Mouse (Mus musculus): ENCODE results near the gene Cops7a. TPM values are rescaled to one million over a fixed set of nuclear protein-coding genes. Genes with fewer than 3 reads are reported as not detected.
A peak's percentile ranks its signal among the peaks of the same experiment; 100 is the strongest.

The Cops7a gene
- total RNA-seq (2021), result 100 to 1,000 TPM in 1 of 2 experiments, 10 to 100 TPM in 1; 99.1 to 100 TPM
- long read RNA-seq, experiment 1, transcript Cops7a-202 (8 exons, 1,328 nt), result major isoform, 17 of 200 reads
- long read RNA-seq, experiment 1, partial matches to known transcripts, result 20 of 200 reads
- long read RNA-seq, experiment 1, other reads (novel, unspliced or antisense), result 159 of 200 reads
- long read RNA-seq, experiment 2, transcript Cops7a-202 (8 exons, 1,328 nt), result major isoform, 7 of 185 reads
- long read RNA-seq, experiment 2, partial matches to known transcripts, result 12 of 185 reads
- long read RNA-seq, experiment 2, other reads (novel, unspliced or antisense), result 164 of 185 reads

DNA sequence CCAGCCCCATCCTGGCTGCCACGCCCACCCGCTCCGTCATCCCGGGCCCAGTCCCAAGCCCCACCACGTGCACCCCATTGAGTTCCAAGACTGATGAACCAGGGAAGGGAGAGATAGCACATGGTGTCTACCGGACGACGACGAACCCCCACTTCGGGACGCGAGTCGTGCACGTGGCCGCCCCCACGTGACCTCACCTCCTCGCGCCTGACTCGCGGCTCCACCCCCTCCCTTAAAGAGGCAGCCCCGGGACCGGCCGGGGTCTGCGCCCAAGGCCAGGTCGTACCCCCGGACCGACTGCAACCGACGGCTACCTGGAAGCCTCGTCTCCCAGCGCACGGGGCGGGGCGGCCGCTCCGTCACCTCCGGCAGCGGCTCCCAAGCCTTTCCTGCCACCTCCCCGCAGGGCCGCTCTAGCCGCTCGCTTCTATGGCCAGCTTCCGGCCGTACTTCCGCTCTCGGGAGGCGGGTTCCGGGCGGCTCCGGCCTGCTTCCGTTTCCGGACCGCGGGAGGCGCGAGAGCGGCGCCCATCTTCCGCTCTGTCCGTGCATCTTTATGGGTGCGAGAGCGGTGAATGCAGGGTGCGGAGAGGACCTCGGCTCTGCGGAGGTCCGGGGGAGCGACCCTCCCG lies at the start of gene Cops7a:
Gene Cops7a, minus strand, starts transcription at position 451 of the 632 bp plus-strand sequence.
- peak; percentile 98 for DNase-seq
- intact Hi-C loops (cut with DNase I; ENCODE audit: low total_unique reads), result no loop called here

- intact Hi-C loops (cut with DNase I; ENCODE audit: low total_unique reads), result no loop called here
- DNase-seq, result peak; percentile 90
These were observed 44.1 kb upstream of the Cops7a start for GRCm38 (mm10) chr6:125009181-125010073.

GRCm38 (mm10) chr6:125009129-125009180 lies 43.6 kb upstream of the Cops7a start, which contains the start of gene Zfp384:
Zfp384 (plus strand) TSS chr6:125009145.
- no peak for DNase-seq
- intact Hi-C loops (cut with DNase I; ENCODE audit: low total_unique reads), result no loop called here

GRCm38 (mm10) chr6:125008586-125009128 lies 43.3 kb upstream of the Cops7a start:
- intact Hi-C loops (cut with DNase I; ENCODE audit: low total_unique reads), result no loop called here

GRCm38 (mm10) chr6:125008060-125008459 lies 42.7 kb upstream of the Cops7a start:
- no peak for DNase-seq
- intact Hi-C loops (cut with DNase I; ENCODE audit: low total_unique reads), result no loop called here

More at GRCm38 (mm10) chr6:125008586-125009128, 43.3 kb upstream of the Cops7a start:
- peak; percentile 97 for DNase-seq

DNA sequence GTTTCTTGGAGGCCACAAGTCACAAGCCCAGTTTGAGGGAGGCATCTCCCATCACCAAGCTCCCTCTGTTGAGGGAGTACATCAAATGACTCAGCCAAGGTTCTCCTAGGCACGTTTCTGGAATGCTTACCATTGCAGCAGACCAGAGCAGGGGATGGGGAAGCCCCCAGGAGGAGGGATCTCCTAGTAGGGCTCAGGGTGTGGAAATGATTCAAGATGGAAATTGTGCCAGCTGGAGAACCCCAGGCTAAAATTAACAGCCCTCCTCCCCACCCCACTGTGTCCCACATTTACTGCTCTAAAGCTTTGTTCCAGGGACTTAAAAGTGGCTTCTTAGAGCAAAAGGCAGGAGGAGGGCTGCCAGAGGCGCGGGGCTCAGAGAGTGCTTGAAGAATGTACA lies 39.7 kb upstream of the Cops7a start:
- intact Hi-C loops (cut with DNase I; ENCODE audit: low total_unique reads), result no loop called here
- DNase-seq, result no peak

DNA sequence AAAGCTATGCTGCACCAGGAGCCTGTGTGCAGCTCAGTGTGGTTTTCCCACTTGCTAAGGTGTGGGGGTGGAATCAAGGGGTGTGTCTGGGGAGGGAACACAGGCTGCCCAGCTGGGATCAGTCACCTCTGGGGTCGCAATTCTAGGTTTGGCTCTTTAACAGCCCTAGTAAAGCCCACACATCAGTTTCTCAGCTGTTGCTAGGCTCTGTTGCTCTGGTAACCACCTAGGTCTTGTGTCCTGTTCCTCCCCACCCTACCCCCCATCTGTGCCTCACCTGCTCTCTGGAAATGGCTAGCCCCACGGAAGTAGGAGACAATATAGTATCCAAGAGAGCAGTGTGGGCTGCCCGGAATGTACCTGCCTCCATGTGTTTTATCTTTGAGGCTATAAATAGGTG lies 38.4 kb upstream of the Cops7a start:
- DNase-seq, result no peak
- intact Hi-C loops (cut with DNase I; ENCODE audit: low total_unique reads), result no loop called here

DNA sequence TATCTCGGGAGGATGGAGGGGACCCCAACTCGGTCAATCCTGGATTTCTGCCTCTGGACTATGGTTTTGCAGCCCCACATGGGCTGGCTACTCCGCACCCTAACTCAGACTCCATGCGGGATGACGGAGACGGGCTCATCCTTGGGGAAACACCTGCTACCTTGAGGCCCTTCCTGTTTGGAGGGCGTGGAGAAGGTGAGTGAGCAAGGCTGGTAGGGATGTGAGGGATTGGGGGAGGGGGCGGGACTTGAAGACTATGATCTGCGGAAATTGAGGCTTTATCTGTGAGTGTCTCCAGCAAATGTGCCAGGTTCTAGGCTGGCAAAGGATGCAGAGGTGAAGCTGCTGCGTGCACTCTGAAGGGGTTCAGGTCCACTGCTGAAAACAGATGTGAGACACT lies 34.2 kb upstream of the Cops7a start:
- intact Hi-C loops (cut with DNase I; ENCODE audit: low total_unique reads), result no loop called here

DNA sequence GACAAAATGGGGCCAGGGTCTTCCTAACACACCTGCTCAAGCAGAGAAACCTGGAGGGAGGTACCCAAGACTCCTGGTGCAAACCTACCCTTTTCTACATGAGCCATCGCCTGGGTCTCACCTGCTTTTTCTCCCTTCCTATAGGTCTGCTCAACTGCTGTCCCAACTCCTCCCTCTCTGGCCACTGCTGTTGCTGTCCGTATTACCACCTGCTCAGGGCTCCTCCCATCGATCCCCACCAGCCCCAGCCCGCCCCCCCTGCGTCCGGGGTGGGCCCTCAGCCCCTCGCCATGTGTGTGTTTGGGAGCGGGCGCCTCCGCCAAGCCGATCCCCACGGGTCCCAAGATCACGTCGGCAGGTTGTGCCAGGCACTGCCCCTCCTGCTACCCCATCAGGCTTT lies 33.8 kb upstream of the Cops7a start:
- intact Hi-C loops (cut with DNase I; ENCODE audit: low total_unique reads), result no loop called here

More for the DNA sequence above, 34.2 kb upstream of the Cops7a start:
- DNase-seq, result no peak

GRCm38 (mm10) chr6:124998066-124998465 lies 32.7 kb upstream of the Cops7a start:
- intact Hi-C loops (cut with DNase I; ENCODE audit: low total_unique reads), result no loop called here
- DNase-seq, result no peak

More for the DNA sequence above, 33.8 kb upstream of the Cops7a start:
- DNase-seq, result no peak

DNA sequence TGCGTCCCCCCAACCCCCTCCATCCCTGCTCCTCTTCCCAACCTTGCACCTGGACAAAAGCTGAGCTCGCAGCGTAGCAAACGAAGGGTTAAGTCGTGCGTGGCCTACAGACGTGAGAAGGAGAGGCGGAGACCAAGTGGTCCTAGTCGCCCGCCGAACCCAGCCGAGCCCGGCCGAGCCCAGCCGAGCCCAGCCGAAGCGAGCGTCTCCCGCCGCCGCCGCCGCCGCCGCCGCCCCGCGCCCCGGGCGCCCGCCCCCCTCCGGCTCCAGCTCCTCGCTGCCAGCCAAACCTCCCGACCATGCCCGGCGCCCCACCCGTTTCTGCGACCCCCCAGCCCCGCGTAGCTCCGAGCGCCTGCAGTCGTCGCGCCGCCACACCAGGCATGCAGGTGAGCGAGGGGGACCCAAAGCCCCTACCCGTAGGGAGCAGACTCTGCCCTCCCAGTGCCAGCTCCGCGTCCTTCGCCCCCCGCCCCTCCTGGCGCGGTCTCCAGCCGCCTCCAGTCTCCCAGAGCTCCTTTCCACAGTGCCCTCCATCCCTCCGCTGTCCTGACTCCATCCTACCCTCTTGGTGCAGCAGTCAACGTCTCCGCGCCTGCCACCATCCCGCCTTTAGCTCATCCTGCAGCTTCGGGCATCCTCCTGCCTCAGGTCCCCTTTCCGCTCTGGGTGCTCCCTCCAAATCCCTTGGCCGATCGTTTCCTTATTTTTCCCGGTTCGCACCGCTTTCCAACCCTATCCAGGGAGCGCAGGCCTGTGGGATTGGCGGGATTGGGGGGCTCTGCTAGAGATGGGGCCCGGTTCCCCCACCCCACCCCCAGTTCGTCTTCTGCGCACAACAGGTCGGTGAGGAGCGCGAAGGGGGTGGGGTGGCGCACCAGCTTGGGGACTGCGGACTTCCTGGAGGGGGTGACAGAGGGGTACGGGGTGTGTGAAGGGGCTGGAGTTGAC lies 31.5 kb upstream of the Cops7a start, which contains the start of gene Pianp:
Gene Pianp, plus strand, starts transcription at position 144 of the 951 bp plus-strand sequence.
- intact Hi-C loops (cut with DNase I; ENCODE audit: low total_unique reads), result no loop called here

DNA sequence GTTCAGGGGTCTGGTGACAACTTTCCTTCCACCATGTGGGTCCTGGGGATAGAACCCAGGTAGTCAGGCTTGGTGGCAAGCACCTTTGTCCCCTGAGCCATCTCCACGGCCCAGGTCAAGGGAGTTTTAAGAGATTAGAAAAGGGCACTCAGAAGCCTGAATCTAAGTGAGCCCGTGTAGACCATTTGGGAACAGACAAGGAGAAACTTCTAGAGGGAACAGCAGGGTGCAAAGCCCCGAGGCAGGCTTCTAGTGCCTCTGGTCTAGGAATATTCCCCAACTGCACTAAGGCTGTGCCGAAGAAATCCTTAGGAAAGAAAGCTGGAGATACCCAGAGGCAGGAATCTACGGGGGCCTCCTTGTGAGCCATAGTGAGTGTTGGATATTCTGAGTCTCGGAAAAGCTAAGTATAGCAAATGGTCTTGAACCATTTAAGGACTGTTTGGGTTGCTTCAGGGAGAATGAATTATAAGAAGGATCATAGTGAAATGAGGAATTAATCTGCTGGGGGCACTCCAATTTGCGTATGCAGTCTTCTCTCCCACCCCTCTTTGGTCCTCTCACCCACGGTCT lies 30.6 kb upstream of the Cops7a start:
- intact Hi-C loops (cut with DNase I; ENCODE audit: low total_unique reads), result no loop called here

More for the DNA sequence above, 31.5 kb upstream of the Cops7a start, which contains the start of gene Pianp:
- peak; percentile 79 for DNase-seq

GRCm38 (mm10) chr6:124995246-124995645 lies 29.9 kb upstream of the Cops7a start:
- no peak for DNase-seq
- intact Hi-C loops (cut with DNase I; ENCODE audit: low total_unique reads), result no loop called here

More for the DNA sequence above, 30.6 kb upstream of the Cops7a start:
- DNase-seq, result no peak

GRCm38 (mm10) chr6:124993876-124994275 lies 28.5 kb upstream of the Cops7a start:
- intact Hi-C loops (cut with DNase I; ENCODE audit: low total_unique reads), result no loop called here
- peak; percentile 33 for DNase-seq

DNA sequence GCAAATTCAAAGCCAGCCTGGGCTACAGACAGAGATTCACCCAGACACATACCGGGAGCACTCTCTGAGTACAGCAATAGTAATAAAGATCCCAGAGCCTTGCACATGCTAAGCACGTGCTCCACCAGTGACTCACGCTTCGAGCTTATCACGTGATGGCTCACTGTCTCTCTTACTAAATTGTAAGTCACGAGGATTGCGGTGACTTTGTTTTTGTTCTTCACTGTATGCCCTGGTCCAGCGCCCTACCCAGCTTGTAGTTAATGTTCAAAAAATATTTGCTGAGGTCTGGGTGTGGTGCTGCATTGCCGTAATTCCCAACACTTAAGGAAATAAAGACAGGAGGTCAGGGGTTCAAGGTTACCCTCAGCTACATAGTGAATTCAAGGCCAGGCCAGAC lies 28.0 kb upstream of the Cops7a start:
- intact Hi-C loops (cut with DNase I; ENCODE audit: low total_unique reads), result no loop called here
- no peak for DNase-seq

DNA sequence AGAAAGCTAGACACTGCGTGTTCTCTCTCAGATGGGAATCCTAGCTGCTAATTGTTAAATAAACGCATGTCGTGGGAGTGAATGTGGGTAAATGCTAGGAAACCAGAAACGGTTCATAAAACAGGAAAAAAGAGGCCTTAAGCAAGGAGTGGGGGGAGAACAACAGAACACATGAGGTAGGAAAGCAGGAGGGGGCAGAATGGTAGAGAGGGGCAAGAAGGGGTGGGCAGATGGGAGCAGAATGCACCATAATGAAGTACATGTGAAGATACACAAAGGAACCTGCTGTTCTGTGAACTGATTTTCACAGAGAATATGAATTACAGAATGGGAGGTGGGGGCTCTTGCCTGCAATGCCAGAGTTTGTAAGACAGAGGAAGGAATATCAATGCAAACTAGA lies 26.9 kb upstream of the Cops7a start:
- intact Hi-C loops (cut with DNase I; ENCODE audit: low total_unique reads), result no loop called here
- no peak for DNase-seq

DNA sequence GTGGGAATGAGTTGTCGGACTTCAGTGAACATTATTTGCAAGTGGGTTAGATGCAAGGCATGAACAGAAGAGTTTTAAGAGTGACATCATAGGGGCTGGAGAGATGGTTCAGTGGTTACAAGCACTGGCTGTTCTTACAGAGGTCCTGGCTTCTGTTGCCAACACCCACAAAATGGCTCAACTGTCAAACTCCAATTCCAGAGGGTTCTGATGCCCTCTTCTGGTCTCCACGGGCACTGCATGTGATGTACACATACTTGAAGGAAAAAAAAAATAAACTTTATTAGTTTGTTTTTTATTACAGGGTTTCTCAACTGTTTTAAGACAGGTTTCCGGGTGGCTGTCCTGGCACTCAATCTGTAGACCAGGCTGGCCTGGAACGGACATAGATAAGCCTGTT lies 2.4 kb upstream of the Cops7a start:
- intact Hi-C loops (cut with DNase I; ENCODE audit: low total_unique reads), result no loop called here
- peak; percentile 42 for DNase-seq

GRCm38 (mm10) chr6:124966466-124967118 lies 1.3 kb upstream of the Cops7a start:
- intact Hi-C loops (cut with DNase I; ENCODE audit: low total_unique reads), result no loop called here
- no peak for DNase-seq

All from gastrocnemius, postnatal 14 days (tissue).